Mouse (Mus musculus) gastrocnemius, postnatal 10 days (tissue): ENCODE data around the gene Zfhx3. TPM values are rescaled to one million over a fixed set of nuclear protein-coding genes. Genes with fewer than 3 reads are reported as not detected.

Experiments
- DNase-seq: peaks from one replicate; pipeline ENCODE4 v3.0.0; 2021; ENCODE audit warnings: mixed read lengths
- total RNA-seq, 2 experiments: library from RNA; stranded (reverse); gene quantifications; 2 replicates each; pipeline ENCODE4 v1.2.3; 2021

Gene Zfhx3
- total RNA-seq, 2 experiments from 2014 or later: 11.0 to 12.5 TPM

GRCm38 (mm10) chr8:108755400-108756325 is 813.2 kb downstream of the Zfhx3 start:
- peak; percentile 34 for DNase-seq

GRCm38 (mm10) chr8:108759511-108760330 is 817.3 kb downstream of the Zfhx3 start:
- DNase-seq: peak; percentile 81

- no peak for DNase-seq
These were observed 818.3 kb downstream of the Zfhx3 start for GRCm38 (mm10) chr8:108760745-108761144.

- DNase-seq: no peak
These were observed 820.1 kb downstream of the Zfhx3 start for GRCm38 (mm10) chr8:108762567-108762966.

- DNase-seq: no peak
These were observed 822.2 kb downstream of the Zfhx3 start for GRCm38 (mm10) chr8:108764403-108765194.

GRCm38 (mm10) chr8:108766102-108766501 is 823.7 kb downstream of the Zfhx3 start:
- no peak for DNase-seq

- no peak for DNase-seq
These were observed 825.6 kb downstream of the Zfhx3 start for GRCm38 (mm10) chr8:108768051-108768450.

GRCm38 (mm10) chr8:108770334-108770733 is 827.9 kb downstream of the Zfhx3 start:
- DNase-seq: no peak

- no peak for DNase-seq
These were observed 831.0 kb downstream of the Zfhx3 start for GRCm38 (mm10) chr8:108773436-108773835.

GRCm38 (mm10) chr8:108778063-108778462 is 835.6 kb downstream of the Zfhx3 start:
- no peak for DNase-seq

- no peak for DNase-seq
These were observed 836.1 kb downstream of the Zfhx3 start for GRCm38 (mm10) chr8:108778551-108778950.

- DNase-seq: no peak
These were observed 838.3 kb downstream of the Zfhx3 start for GRCm38 (mm10) chr8:108780766-108781165.

GRCm38 (mm10) chr8:108781192-108781591 is 838.7 kb downstream of the Zfhx3 start:
- no peak for DNase-seq

- DNase-seq: no peak
These were observed 840.7 kb downstream of the Zfhx3 start for GRCm38 (mm10) chr8:108783155-108783554.

GRCm38 (mm10) chr8:108788156-108788761 is 845.8 kb downstream of the Zfhx3 start:
- DNase-seq: no peak

GRCm38 (mm10) chr8:108788762-108789157 is 846.3 kb downstream of the Zfhx3 start:
- DNase-seq: no peak

- DNase-seq: peak; percentile 56
These were observed 848.3 kb downstream of the Zfhx3 start for GRCm38 (mm10) chr8:108790559-108791293.

- DNase-seq: no peak
These were observed 853.6 kb downstream of the Zfhx3 start for GRCm38 (mm10) chr8:108796076-108796475.

GRCm38 (mm10) chr8:108796882-108797281 is 854.4 kb downstream of the Zfhx3 start:
- no peak for DNase-seq

- peak; percentile 92 for DNase-seq
These were observed 855.6 kb downstream of the Zfhx3 start for GRCm38 (mm10) chr8:108798012-108798411.

- no peak for DNase-seq
These were observed 856.8 kb downstream of the Zfhx3 start for GRCm38 (mm10) chr8:108799250-108799649.
